Mouse (Mus musculus): ENCODE data around the gene Gtf2h4. TPM values are rescaled to one million over a fixed set of nuclear protein-coding genes. Genes with fewer than 3 reads are reported as not detected.

Gene Gtf2h4
- polyA plus RNA-seq (2014; fragmentation: Nextera tagmentation; extraction: Ambion mirVana), result 47.4 and 49.3 TPM in 2 replicates

GRCm38 (mm10) chr17:35673416-35674035, at the start of gene Gtf2h4:
Gene Gtf2h4, minus strand, starts transcription at chr17:35673739.
- DNase-seq (peak; percentile 98), ATAC-seq (ENCODE audit: insufficient read depth) (peak; percentile 98)
- peak within 1 kb of the TSS; percentile 57 for H3K4me3 ChIP-seq (ENCODE audit: low read depth, low read length)
- no peaks in the 10 kb centered on the region for H3K9me3 ChIP-seq (ENCODE audit: low read depth, low read length)
- peak within 1 kb of the TSS; percentile 68 for H3K4me2 ChIP-seq
- H3K9ac ChIP-seq, result peak within 1 kb of the TSS; percentile 72
- H3K27me3 ChIP-seq (ENCODE audit: insufficient read depth, low read length), result no peaks in the 10 kb centered on the region
- H3K36me3 ChIP-seq (ENCODE audit: insufficient read depth), result peaks cover 16% of the 10 kb centered on the region
- no peaks in the 10 kb centered on the region for H3K4me1 ChIP-seq (ENCODE audit: insufficient read depth)
- WGBS, result 1% methylated on average over 23 of the region's 23 CpGs
- 0 out of 2 replicates have a peak, but pooled peaks have one; percentile 6 for TF ChIP-seq CTCF (IDR thresholded peaks at IDR 0.05; ENCODE audit: low read depth)
- no peak within 1 kb of the TSS for H3K27ac ChIP-seq (ENCODE audit: low read depth)

GRCm38 (mm10) chr17:35721676-35722075, 48.1 kb upstream of the Gtf2h4 start:
- Histone ChIP-seq H3K27ac (ENCODE audit: low read depth) (0 out of 2 replicates have a peak overlapping the region, but pooled peaks have one; percentile 13), H3K9ac (no peak overlapping the region), H3K9me3 (ENCODE audit: low read depth, low read length) (no peaks in the 10 kb centered on the region), H3K36me3 (ENCODE audit: insufficient read depth) (no peaks in the 10 kb centered on the region), H3K4me2 (no peak overlapping the region), H3K4me3 (ENCODE audit: low read depth, low read length) (no peak overlapping the region), H3K4me1 (ENCODE audit: insufficient read depth) (peaks cover 20% of the 10 kb centered on the region; the same call in 1 of the 2 replicates), H3K27me3 (ENCODE audit: insufficient read depth, low read length) (no peaks in the 10 kb centered on the region)
- no peak for TF ChIP-seq CTCF (IDR thresholded peaks at IDR 0.05; ENCODE audit: low read depth)
- WGBS, result 61% methylated on average over 8 of the region's 8 CpGs
- ATAC-seq (ENCODE audit: insufficient read depth), result no peak
- no peak for DNase-seq

GRCm38 (mm10) chr17:35720340-35720727, 46.8 kb upstream of the Gtf2h4 start:
- Histone ChIP-seq H3K4me2 (peak overlapping the region; percentile 46), H3K36me3 (ENCODE audit: insufficient read depth) (no peaks in the 10 kb centered on the region), H3K9ac (no peak overlapping the region), H3K4me3 (ENCODE audit: low read depth, low read length) (no peak overlapping the region), H3K27me3 (ENCODE audit: insufficient read depth, low read length) (no peaks in the 10 kb centered on the region), H3K27ac (ENCODE audit: low read depth) (peak overlapping the region; percentile 55), H3K9me3 (ENCODE audit: low read depth, low read length) (no peaks in the 10 kb centered on the region), H3K4me1 (ENCODE audit: insufficient read depth) (peaks cover 17% of the 10 kb centered on the region; the same call in 1 of the 2 replicates)
- 4% methylated on average over 11 of the region's 11 CpGs for WGBS
- DNase-seq (peak; percentile 89), ATAC-seq (ENCODE audit: insufficient read depth) (peak; percentile 85)
- no peak for TF ChIP-seq CTCF (IDR thresholded peaks at IDR 0.05; ENCODE audit: low read depth)

GRCm38 (mm10) chr17:35719616-35720339, 46.2 kb upstream of the Gtf2h4 start:
- Histone ChIP-seq H3K4me3 (ENCODE audit: low read depth, low read length) (no peak overlapping the region), H3K36me3 (ENCODE audit: insufficient read depth) (no peaks in the 10 kb centered on the region), H3K4me2 (peak overlapping the region; percentile 46), H3K27me3 (ENCODE audit: insufficient read depth, low read length) (no peaks in the 10 kb centered on the region), H3K9ac (no peak overlapping the region), H3K4me1 (ENCODE audit: insufficient read depth) (peaks cover 17% of the 10 kb centered on the region; the same call in 1 of the 2 replicates), H3K27ac (ENCODE audit: low read depth) (peak overlapping the region; percentile 55), H3K9me3 (ENCODE audit: low read depth, low read length) (no peaks in the 10 kb centered on the region)
- peak; percentile 50 for TF ChIP-seq CTCF (IDR thresholded peaks at IDR 0.05; ENCODE audit: low read depth)
- ATAC-seq (ENCODE audit: insufficient read depth) (peak; percentile 69), DNase-seq (peak; percentile 83)
- WGBS, result 28% methylated on average over 9 of the region's 9 CpGs

GRCm38 (mm10) chr17:35717080-35717479, 43.5 kb upstream of the Gtf2h4 start:
- no peak overlapping the region for H3K9ac ChIP-seq
- no peak overlapping the region for H3K4me2 ChIP-seq
- no peak overlapping the region for H3K4me3 ChIP-seq (ENCODE audit: low read depth, low read length)
- no peak overlapping the region for H3K27ac ChIP-seq (ENCODE audit: low read depth)
- H3K36me3 ChIP-seq (ENCODE audit: insufficient read depth), result no peaks in the 10 kb centered on the region
- WGBS, result 82% methylated on average over 6 of the region's 6 CpGs
- no peak for TF ChIP-seq CTCF (IDR thresholded peaks at IDR 0.05; ENCODE audit: low read depth)
- peaks cover 17% of the 10 kb centered on the region; the same call in 1 of the 2 replicates for H3K4me1 ChIP-seq (ENCODE audit: insufficient read depth)
- DNase-seq, result no peak
- no peaks in the 10 kb centered on the region for H3K9me3 ChIP-seq (ENCODE audit: low read depth, low read length)
- H3K27me3 ChIP-seq (ENCODE audit: insufficient read depth, low read length), result no peaks in the 10 kb centered on the region
- ATAC-seq (ENCODE audit: insufficient read depth), result no peak

GRCm38 (mm10) chr17:35716114-35716513, 42.6 kb upstream of the Gtf2h4 start:
- no peaks in the 10 kb centered on the region for H3K36me3 ChIP-seq (ENCODE audit: insufficient read depth)
- no peak for TF ChIP-seq CTCF (IDR thresholded peaks at IDR 0.05; ENCODE audit: low read depth)
- H3K27me3 ChIP-seq (ENCODE audit: insufficient read depth, low read length), result no peaks in the 10 kb centered on the region
- no peaks in the 10 kb centered on the region for H3K9me3 ChIP-seq (ENCODE audit: low read depth, low read length)
- no peak overlapping the region for H3K4me2 ChIP-seq
- H3K9ac ChIP-seq, result no peak overlapping the region
- 72% methylated on average over 3 of the region's 3 CpGs for WGBS
- DNase-seq (no peak), ATAC-seq (ENCODE audit: insufficient read depth) (no peak)
- no peak overlapping the region for H3K27ac ChIP-seq (ENCODE audit: low read depth)
- no peak overlapping the region for H3K4me3 ChIP-seq (ENCODE audit: low read depth, low read length)
- peaks cover 10% of the 10 kb centered on the region; the same call in 1 of the 2 replicates for H3K4me1 ChIP-seq (ENCODE audit: insufficient read depth)

All from lung, embryonic 14.5 days (tissue).